Mouse (Mus musculus) midbrain, embryonic 10.5 days (tissue): Measurements from ENCODE around the gene Gm20388. TPM values are rescaled to one million over a fixed set of nuclear protein-coding genes. Genes with fewer than 3 reads are reported as not detected.
A peak's percentile ranks its signal among the peaks of the same experiment; 100 is the strongest.

Source experiments
- DNase-seq: peaks from one replicate; pipeline ENCODE4 v3.0.0-alpha.2; 2017; ENCODE audit warnings: low spot score
- H3K27ac ChIP-seq: fragments of 300-500 bp; sonication (generic); replicated peaks from 2 replicates; pipeline ENCODE4 v1.5.1; 2016; ENCODE audit warnings: mild to moderate bottlenecking
- H3K27me3 ChIP-seq: fragments of 300-500 bp; sonication (generic); 2 replicates; pipeline ENCODE4 v1.6.1; 2016; ENCODE audit warnings: low read depth, mild to moderate bottlenecking; ENCODE audit not compliant: poor library complexity, severe bottlenecking
- H3K36me3 ChIP-seq: fragments of 300-500 bp; sonication (generic); 2 replicates; pipeline ENCODE4 v1.6.1; 2016; ENCODE audit warnings: mild to moderate bottlenecking, moderate library complexity
- H3K4me1 ChIP-seq: fragments of 300-500 bp; sonication (generic); 2 replicates; pipeline ENCODE4 v1.6.1; 2016
- H3K4me3 ChIP-seq: fragments of 300-500 bp; sonication (generic); 2 replicates; pipeline ENCODE4 v1.5.1; 2016; ENCODE audit warnings: mild to moderate bottlenecking, moderate library complexity
- H3K9me3 ChIP-seq: fragments of 300-500 bp; sonication (generic); replicated peaks from 2 replicates; pipeline ENCODE4 v1.6.1; 2016; ENCODE audit warnings: mild to moderate bottlenecking
- WGBS: fragments of 180-500 bp; shearing (Covaris S2); methylation state at CpG from one replicate; pipeline ENCODE4 v1.1.7; 2016; 5-methylcytosine and 5-hydroxymethylcytosine counted together
- polyA plus RNA-seq: library from polyadenylated mRNA; unstranded; fragments of >200 nt; fragmentation: Nextera tagmentation; extraction: Ambion mirVana; gene quantifications from 2 replicates; pipeline ENCODE4 v1.2.1, GENCODE M21; 2016

Gene Gm20388
- polyA plus RNA-seq, 1 experiment from 2014 or later: 7.1 TPM

- no peak for DNase-seq
- H3K36me3 ChIP-seq: 0 out of 2 replicates have a peak, but pooled peaks cover 8% of the 10 kb centered on the region
- H3K27me3 ChIP-seq: no peaks in the 10 kb centered on the region
- no peak overlapping the region for H3K27ac ChIP-seq
- WGBS: 93% methylated on average over 1 of the region's 1 CpGs
- H3K4me3 ChIP-seq: no peak overlapping the region
- H3K9me3 ChIP-seq: peaks cover 6% of the 10 kb centered on the region; the same call in 1 of the 2 replicates
- H3K4me1 ChIP-seq: peaks cover 16% of the 10 kb centered on the region
Observed at GRCm38 (mm10) chr8:123854252-123854651, 3943.6 kb downstream of the Gm20388 start.

GRCm38 (mm10) chr8:123854733-123855475 is 3944.3 kb downstream of the Gm20388 start:
- Histone ChIP-seq H3K27ac (no peak overlapping the region), H3K36me3 (0 out of 2 replicates have a peak, but pooled peaks cover 8% of the 10 kb centered on the region), H3K4me3 (no peak overlapping the region), H3K9me3 (peaks cover 6% of the 10 kb centered on the region; the same call in 1 of the 2 replicates), H3K27me3 (peaks cover 2% of the 10 kb centered on the region), H3K4me1 (peaks cover 19% of the 10 kb centered on the region)
- 89% methylated on average over 9 of the region's 9 CpGs for WGBS
- no peak for DNase-seq

- H3K4me3 ChIP-seq: peak overlapping the region; percentile 97; the same call in 1 of the 2 replicates
- DNase-seq: no peak
- H3K4me1 ChIP-seq: peaks cover 22% of the 10 kb centered on the region
- WGBS: 72% methylated on average over 3 of the region's 3 CpGs
- H3K36me3 ChIP-seq: 0 out of 2 replicates have a peak, but pooled peaks cover 8% of the 10 kb centered on the region
- no peak overlapping the region for H3K27ac ChIP-seq
- peaks cover 6% of the 10 kb centered on the region; the same call in 1 of the 2 replicates for H3K9me3 ChIP-seq
- peaks cover 26% of the 10 kb centered on the region for H3K27me3 ChIP-seq
Observed at GRCm38 (mm10) chr8:123857361-123857760, 3946.7 kb downstream of the Gm20388 start.

GRCm38 (mm10) chr8:123858574-123858940 is 3947.9 kb downstream of the Gm20388 start:
- peak overlapping the region; percentile 87 for H3K27ac ChIP-seq

GRCm38 (mm10) chr8:123858941-123859647 is 3948.5 kb downstream of the Gm20388 start:
- H3K27ac ChIP-seq: peak overlapping the region; percentile 87
- peaks cover 25% of the 10 kb centered on the region for H3K4me1 ChIP-seq
- 0 out of 2 replicates have a peak, but pooled peaks cover 8% of the 10 kb centered on the region for H3K36me3 ChIP-seq
- peak; percentile 92 for DNase-seq
- peaks cover 6% of the 10 kb centered on the region; the same call in 1 of the 2 replicates for H3K9me3 ChIP-seq
- H3K4me3 ChIP-seq: peak overlapping the region; percentile 97
- WGBS: under 1% methylated on average over 79 of the region's 79 CpGs
- H3K27me3 ChIP-seq: peaks cover 42% of the 10 kb centered on the region

More at GRCm38 (mm10) chr8:123858574-123858940, 3947.9 kb downstream of the Gm20388 start:
- peaks cover 22% of the 10 kb centered on the region for H3K4me1 ChIP-seq
- peaks cover 6% of the 10 kb centered on the region; the same call in 1 of the 2 replicates for H3K9me3 ChIP-seq
- H3K36me3 ChIP-seq: 0 out of 2 replicates have a peak, but pooled peaks cover 8% of the 10 kb centered on the region
- H3K27me3 ChIP-seq: peaks cover 36% of the 10 kb centered on the region
- under 1% methylated on average over 17 of the region's 17 CpGs for WGBS
- DNase-seq: peak; percentile 59
- peak overlapping the region; percentile 97 for H3K4me3 ChIP-seq

GRCm38 (mm10) chr8:123859648-123860259 is 3949.1 kb downstream of the Gm20388 start, which contains the start of gene Ccsap:
Ccsap (minus strand) TSS chr8:123860209.
- WGBS: 2% methylated on average over 48 of the region's 48 CpGs
- DNase-seq: no peak
- H3K4me1 ChIP-seq: peaks cover 27% of the 10 kb centered on the region

GRCm38 (mm10) chr8:123860386-123860785 is 3949.7 kb downstream of the Gm20388 start:
- Histone ChIP-seq H3K27me3 (peaks cover 51% of the 10 kb centered on the region), H3K27ac (no peak overlapping the region), H3K9me3 (no peaks in the 10 kb centered on the region), H3K36me3 (no peaks in the 10 kb centered on the region), H3K4me1 (peaks cover 27% of the 10 kb centered on the region), H3K4me3 (peak overlapping the region; percentile 97)
- no peak for DNase-seq
- 74% methylated on average over 4 of the region's 4 CpGs for WGBS

More at GRCm38 (mm10) chr8:123859648-123860259, 3949.1 kb downstream of the Gm20388 start, which contains the start of gene Ccsap:
- Histone ChIP-seq H3K4me3 (peak within 1 kb of the TSS; percentile 97), H3K36me3 (0 out of 2 replicates have a peak, but pooled peaks cover 2% of the 10 kb centered on the region), H3K27ac (peak within 1 kb of the TSS; percentile 87), H3K27me3 (peaks cover 47% of the 10 kb centered on the region), H3K9me3 (peaks cover 4% of the 10 kb centered on the region; the same call in 1 of the 2 replicates)

- H3K36me3 ChIP-seq: no peaks in the 10 kb centered on the region
- peaks cover 43% of the 10 kb centered on the region for H3K27me3 ChIP-seq
- H3K27ac ChIP-seq: no peak overlapping the region
- peaks cover 12% of the 10 kb centered on the region; the same call in 1 of the 2 replicates for H3K4me1 ChIP-seq
- WGBS: 85% methylated on average over 7 of the region's 7 CpGs
- DNase-seq: no peak
- H3K9me3 ChIP-seq: no peaks in the 10 kb centered on the region
- H3K4me3 ChIP-seq: no peak overlapping the region
Observed at GRCm38 (mm10) chr8:123865786-123866185, 3955.1 kb downstream of the Gm20388 start.

- no peak for DNase-seq
- H3K36me3 ChIP-seq: no peaks in the 10 kb centered on the region
- no peak overlapping the region for H3K27ac ChIP-seq
- H3K4me1 ChIP-seq: peaks cover 12% of the 10 kb centered on the region; the same call in 1 of the 2 replicates
- no peaks in the 10 kb centered on the region for H3K9me3 ChIP-seq
- 33% methylated on average over 5 of the region's 5 CpGs for WGBS
- peaks cover 32% of the 10 kb centered on the region for H3K27me3 ChIP-seq
- no peak overlapping the region for H3K4me3 ChIP-seq
Observed at GRCm38 (mm10) chr8:123866971-123867370, 3956.3 kb downstream of the Gm20388 start.

- no peak overlapping the region for H3K27ac ChIP-seq
- no peak overlapping the region for H3K4me3 ChIP-seq
- no peaks in the 10 kb centered on the region for H3K27me3 ChIP-seq
- DNase-seq: no peak
- H3K4me1 ChIP-seq: 0 out of 2 replicates have a peak, but pooled peaks cover 2% of the 10 kb centered on the region
- H3K36me3 ChIP-seq: no peaks in the 10 kb centered on the region
- no peaks in the 10 kb centered on the region for H3K9me3 ChIP-seq
- WGBS: 87% methylated on average over 9 of the region's 9 CpGs
Observed at GRCm38 (mm10) chr8:123872048-123872447, 3961.4 kb downstream of the Gm20388 start.

- DNase-seq: no peak
- Histone ChIP-seq H3K36me3 (no peaks in the 10 kb centered on the region), H3K9me3 (no peaks in the 10 kb centered on the region), H3K4me1 (no peaks in the 10 kb centered on the region), H3K27me3 (no peaks in the 10 kb centered on the region), H3K4me3 (no peak overlapping the region), H3K27ac (no peak overlapping the region)
- 87% methylated on average over 6 of the region's 6 CpGs for WGBS
Observed at GRCm38 (mm10) chr8:123873364-123873763, 3962.7 kb downstream of the Gm20388 start.

- no peak for DNase-seq
- Histone ChIP-seq H3K27me3 (no peaks in the 10 kb centered on the region), H3K27ac (no peak overlapping the region), H3K4me1 (no peaks in the 10 kb centered on the region), H3K36me3 (no peaks in the 10 kb centered on the region), H3K4me3 (no peak overlapping the region), H3K9me3 (no peaks in the 10 kb centered on the region)
- WGBS: 82% methylated on average over 11 of the region's 11 CpGs
Observed at GRCm38 (mm10) chr8:123874324-123874723, 3963.7 kb downstream of the Gm20388 start.
